Mouse (Mus musculus) G1E (cell line): ENCODE measurements around the gene Scfd2. TPM values are rescaled to one million over a fixed set of nuclear protein-coding genes. Genes with fewer than 3 reads are reported as not detected.

ENCODE experiments used
- ATAC-seq: 2 replicates; pipeline ENCODE4 v1.8.0; 2016; ENCODE audit warnings: mild to moderate bottlenecking; ENCODE audit not compliant: insufficient number of reproducible peaks, poor library complexity, low FRiP score, severe bottlenecking; ENCODE audit errors: extremely low read depth
- DNase-seq: peaks from one replicate; pipeline ENCODE4 v3.0.0; 2012; ENCODE audit warnings: low spot score
- H3K27me3 ChIP-seq: 2 replicates; pipeline ENCODE4 v1.6.1; 2012; ENCODE audit warnings: mild to moderate bottlenecking, low read length, inconsistent platforms; ENCODE audit not compliant: insufficient read depth
- H3K36me3 ChIP-seq: replicated peaks from 2 replicates; pipeline ENCODE3; 2012; ENCODE audit warnings: mild to moderate bottlenecking, inconsistent platforms
- H3K4me1 ChIP-seq: 2 replicates; pipeline ENCODE4 v1.6.1; 2012; ENCODE audit warnings: low read depth, low read length, inconsistent platforms, mixed read lengths; ENCODE audit not compliant: insufficient read depth
- H3K4me3 ChIP-seq: 2 replicates; pipeline ENCODE4 v1.5.1; 2012; ENCODE audit warnings: low read depth, mild to moderate bottlenecking, inconsistent platforms, low read length, moderate library complexity, mixed read lengths
- H3K9me3 ChIP-seq: replicated peaks from 2 replicates; pipeline ENCODE4 v1.6.1; 2012; ENCODE audit warnings: inconsistent platforms
- CTCF ChIP-seq: IDR thresholded peaks from 2 replicates; pipeline ENCODE4 v1.5.1; 2012; ENCODE audit warnings: low read depth, low read length, inconsistent platforms, mixed read lengths
- GATA1 ChIP-seq: IDR thresholded peaks from 2 replicates; pipeline ENCODE4 v1.6.1; 2012; ENCODE audit warnings: borderline replicate concordance, low read length, inconsistent platforms, mixed read lengths
- GATA2 ChIP-seq: IDR thresholded peaks from 2 replicates; pipeline ENCODE4 v1.6.1; 2012; ENCODE audit warnings: low read depth, low read length, inconsistent platforms, borderline replicate concordance
- POLR2AphosphoS5 ChIP-seq: IDR thresholded peaks from 2 replicates; pipeline ENCODE4 v1.6.1; 2012; ENCODE audit warnings: low read depth, low read length, inconsistent platforms; ENCODE audit not compliant: insufficient replicate concordance
- TAL1 ChIP-seq: conservative IDR thresholded peaks from 2 replicates; pipeline ENCODE4 v1.6.1; 2012; ENCODE audit warnings: low read depth, low read length, inconsistent platforms, mixed read lengths
- polyA plus RNA-seq: library from polyadenylated mRNA; stranded (reverse); fragments of >175 nt; gene quantifications from 2 replicates; pipeline ENCODE4 v1.2.3, GENCODE M21; 2012
- total RNA-seq, 2 experiments: library from RNA; stranded (forward) in 1 of 2; stranded (reverse) in 1 of 2; fragments of 200-1000 nt in 1 of 2; fragments of >200 nt in 1 of 2; fragmentation: Nextera tagmentation in 1 of 2; gene quantifications; 2 replicates each; pipeline ENCODE4 v1.2.3; 2014 to 2017

The Scfd2 gene
- total and polyA plus RNA-seq, 3 experiments = 5.1 to 12.3 (median 8.9) TPM

DNA sequence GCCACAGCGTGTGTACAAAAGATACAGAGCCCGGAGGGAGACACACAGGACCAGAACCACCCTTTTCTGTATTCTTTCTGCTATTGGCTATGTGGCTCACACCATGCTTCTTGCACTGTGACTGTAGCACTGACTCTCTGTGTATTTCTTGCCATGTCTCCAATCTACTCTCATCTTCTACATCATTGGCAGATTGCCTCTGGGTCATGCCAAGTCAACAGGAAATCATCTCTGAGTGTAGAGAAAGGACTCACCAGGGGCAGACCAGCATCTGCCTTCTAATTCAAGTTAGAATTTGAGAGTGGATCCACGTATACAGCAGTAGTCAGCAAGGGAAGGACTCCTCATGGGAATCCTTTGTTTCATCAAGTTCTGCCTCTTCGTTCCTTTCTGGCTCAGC, 308.9 kb downstream of the Scfd2 start:
- no peak overlapping the region for H3K4me3 ChIP-seq
- no peak for DNase-seq
- TF ChIP-seq GATA1 = no peak
- no peaks in the 10 kb centered on the region for H3K27me3 ChIP-seq
- H3K4me1 ChIP-seq = no peaks in the 10 kb centered on the region
- H3K9me3 ChIP-seq = no peaks in the 10 kb centered on the region
- no peaks in the 10 kb centered on the region for H3K36me3 ChIP-seq
- no peak for ATAC-seq

DNA sequence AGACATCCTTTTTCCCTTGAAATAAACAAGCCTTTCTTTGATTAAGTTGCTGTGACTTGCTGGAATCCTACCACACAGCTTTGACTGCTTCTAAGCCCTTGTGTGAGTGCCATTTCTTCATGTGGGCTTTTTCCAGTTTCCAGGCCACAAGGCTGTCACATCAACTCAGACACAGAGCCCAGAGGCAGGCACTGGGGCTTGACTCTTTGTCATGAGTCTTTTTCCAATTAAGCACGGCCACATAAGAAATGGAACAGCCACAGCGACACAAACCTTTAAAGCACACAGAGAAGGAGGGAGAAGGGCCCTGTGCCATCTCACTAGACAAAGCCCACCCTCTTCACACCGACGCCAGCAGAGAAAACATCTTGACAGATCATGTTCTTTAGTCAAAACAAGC, 313.0 kb downstream of the Scfd2 start:
- no peak for ATAC-seq
- Histone ChIP-seq H3K4me3 (no peak overlapping the region), H3K4me1 (no peaks in the 10 kb centered on the region), H3K9me3 (no peaks in the 10 kb centered on the region), H3K27me3 (no peaks in the 10 kb centered on the region), H3K36me3 (no peaks in the 10 kb centered on the region)
- DNase-seq = no peak
- no peak for TF ChIP-seq GATA2

DNA sequence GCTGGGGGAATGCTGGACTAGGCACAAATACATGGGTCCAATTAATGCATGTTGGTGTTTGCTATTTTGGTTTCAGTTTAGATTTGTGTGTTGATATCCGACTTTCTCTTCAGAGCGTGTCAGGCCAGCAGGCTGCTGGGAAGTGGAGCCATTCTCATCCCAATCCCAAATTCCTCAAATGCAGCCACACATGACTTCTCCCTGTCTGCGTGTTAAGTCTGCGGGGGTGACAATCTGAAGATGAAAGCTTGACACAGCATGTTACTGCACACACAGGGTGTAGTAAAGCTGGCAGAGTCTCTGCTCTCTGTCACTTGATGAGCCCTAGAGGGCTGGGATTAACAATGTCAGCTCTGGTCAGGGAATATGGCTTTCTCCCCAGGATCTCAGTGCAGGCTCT, 316.4 kb downstream of the Scfd2 start:
- Histone ChIP-seq H3K27me3 (no peaks in the 10 kb centered on the region; the same call in 1 of the 2 replicates), H3K9me3 (no peaks in the 10 kb centered on the region), H3K36me3 (peaks cover 3% of the 10 kb centered on the region), H3K4me3 (no peak overlapping the region), H3K4me1 (no peaks in the 10 kb centered on the region)
- no peak for TF ChIP-seq CTCF
- TF ChIP-seq GATA1 = no peak
- no peak for TF ChIP-seq TAL1
- no peak for TF ChIP-seq POLR2AphosphoS5
- TF ChIP-seq GATA2 = no peak
- ATAC-seq = no peak
- DNase-seq = no peak

DNA sequence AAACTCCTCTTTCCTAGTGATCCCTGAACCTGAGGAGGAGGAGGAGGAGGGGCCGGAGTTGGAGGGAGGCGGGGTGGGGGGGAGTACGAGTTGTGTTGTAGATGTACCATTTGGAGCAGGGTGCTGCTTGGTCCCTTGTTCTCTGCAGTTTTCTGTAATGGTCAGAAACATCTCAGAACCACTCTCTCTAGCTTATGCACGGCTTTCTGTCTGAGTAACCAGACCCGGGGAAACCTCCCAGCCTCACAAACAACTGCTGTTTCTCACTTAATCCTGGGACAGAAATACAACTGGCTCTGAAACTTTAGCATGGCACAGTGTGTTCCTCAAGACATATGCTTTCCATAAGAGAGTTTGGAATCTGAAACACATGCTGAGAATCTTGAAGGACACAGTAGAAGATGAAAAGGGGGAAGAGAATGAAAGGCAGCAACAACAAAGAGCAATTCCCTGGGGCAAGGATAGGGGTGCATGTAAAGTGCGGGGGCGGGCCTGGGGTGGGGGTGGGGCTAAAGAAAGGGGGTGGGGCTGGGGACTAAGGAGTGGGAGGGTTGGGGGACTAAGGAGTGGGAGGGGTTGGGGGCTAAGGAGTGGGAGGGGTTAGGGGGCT, 317.0 kb downstream of the Scfd2 start:
- Histone ChIP-seq H3K9me3 (no peaks in the 10 kb centered on the region), H3K4me3 (no peak overlapping the region), H3K4me1 (no peaks in the 10 kb centered on the region), H3K36me3 (peaks cover 3% of the 10 kb centered on the region), H3K27me3 (no peaks in the 10 kb centered on the region; the same call in 1 of the 2 replicates)
- no peak for ATAC-seq
- no peak for TF ChIP-seq CTCF
- no peak for TF ChIP-seq GATA1
- TF ChIP-seq TAL1 = no peak
- no peak for TF ChIP-seq GATA2
- no peak for TF ChIP-seq POLR2AphosphoS5
- DNase-seq = no peak

DNA sequence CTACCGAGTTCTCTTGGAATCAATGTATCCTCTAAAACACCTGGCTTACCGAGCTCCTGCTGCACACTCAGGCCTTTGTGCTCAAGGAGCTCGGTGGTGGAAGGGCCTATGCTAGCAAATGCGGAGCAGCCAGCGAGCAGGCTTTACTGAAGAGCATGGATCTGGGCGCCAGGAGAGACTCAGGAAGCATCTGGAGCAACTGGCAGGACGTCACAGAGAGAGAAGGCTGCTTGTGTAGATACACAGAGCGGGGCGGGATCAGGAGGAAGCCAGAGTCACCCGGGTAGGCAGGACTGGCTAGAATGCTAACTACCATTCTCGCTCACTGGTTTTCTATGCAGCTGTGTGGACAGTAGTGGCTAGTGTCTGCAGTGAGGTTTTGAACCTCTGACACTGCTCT, 320.2 kb downstream of the Scfd2 start:
- Histone ChIP-seq H3K9me3 (no peaks in the 10 kb centered on the region), H3K4me3 (no peak overlapping the region), H3K4me1 (no peaks in the 10 kb centered on the region), H3K36me3 (peaks cover 3% of the 10 kb centered on the region), H3K27me3 (no peaks in the 10 kb centered on the region; the same call in 1 of the 2 replicates)
- TF ChIP-seq GATA2 = no peak
- no peak for TF ChIP-seq TAL1
- TF ChIP-seq CTCF = no peak
- no peak for TF ChIP-seq POLR2AphosphoS5
- TF ChIP-seq GATA1 = no peak
- ATAC-seq (no peak), DNase-seq (no peak)

DNA sequence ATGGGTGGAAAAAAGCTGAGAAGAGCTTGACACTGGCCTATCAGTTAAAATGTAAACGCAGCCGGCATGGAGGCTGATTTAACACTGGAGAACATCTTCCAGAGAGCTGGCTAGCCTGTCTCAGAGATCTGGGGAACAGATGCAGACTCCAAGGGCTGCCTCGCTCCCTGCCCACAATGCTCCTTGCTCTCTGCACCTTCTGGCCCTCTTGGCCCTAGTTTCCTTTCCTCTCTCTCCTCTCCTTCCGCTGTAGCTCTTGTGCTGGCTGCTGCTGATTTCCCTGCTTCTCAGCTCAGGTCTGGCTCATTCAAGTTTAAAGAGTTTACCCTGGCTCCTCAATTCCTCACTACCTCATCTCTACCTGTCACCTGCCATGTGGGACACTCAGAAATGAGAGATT, 321.9 kb downstream of the Scfd2 start:
- DNase-seq = no peak
- Histone ChIP-seq H3K27me3 (no peaks in the 10 kb centered on the region; the same call in 1 of the 2 replicates), H3K36me3 (peaks cover 3% of the 10 kb centered on the region), H3K4me3 (no peak overlapping the region), H3K4me1 (no peaks in the 10 kb centered on the region), H3K9me3 (no peaks in the 10 kb centered on the region)
- ATAC-seq = no peak
- no peak for TF ChIP-seq GATA2
- no peak for TF ChIP-seq POLR2AphosphoS5
- no peak for TF ChIP-seq TAL1
- no peak for TF ChIP-seq CTCF
- TF ChIP-seq GATA1 = no peak

DNA sequence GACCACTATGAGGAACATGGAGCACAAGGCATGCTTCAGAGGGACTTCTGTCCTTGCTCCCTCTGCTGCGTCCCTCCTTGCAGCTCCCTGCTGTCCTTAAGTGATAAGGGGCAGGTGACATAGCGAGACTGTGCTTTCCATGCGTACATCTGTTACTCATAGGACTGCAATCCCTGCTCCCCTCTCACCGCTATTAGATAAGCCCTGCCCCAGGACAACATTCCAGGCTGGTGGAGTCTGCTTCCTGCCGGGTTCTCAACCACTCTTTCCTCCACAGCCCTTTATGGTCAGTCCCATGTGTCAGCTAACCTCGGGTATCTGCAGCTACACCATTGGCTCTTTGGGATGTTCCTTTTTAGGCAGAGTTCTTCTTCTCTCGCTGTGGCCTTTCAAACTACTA, 323.1 kb downstream of the Scfd2 start:
- ATAC-seq (no peak), DNase-seq (no peak)
- TF ChIP-seq GATA1 = no peak
- Histone ChIP-seq H3K4me3 (no peak overlapping the region), H3K36me3 (peaks cover 3% of the 10 kb centered on the region), H3K27me3 (no peaks in the 10 kb centered on the region; the same call in 1 of the 2 replicates), H3K9me3 (no peaks in the 10 kb centered on the region), H3K4me1 (no peaks in the 10 kb centered on the region)
